Mouse (Mus musculus) heart, postnatal 10 days (tissue): ENCODE data around the gene A930017K11Rik. TPM values are rescaled to one million over a fixed set of nuclear protein-coding genes. Genes with fewer than 3 reads are reported as not detected.

ENCODE experiments used
- DNase-seq, 2 experiments: peaks; one replicate each; pipeline ENCODE4 v3.0.0; 2021
- intact Hi-C: fragments of 180-260 bp; cut with DNase I; formaldehyde crosslinking; loops from one replicate; pipeline ENCODE4 v1.15.1; 2025
- total RNA-seq, 2 experiments: library from RNA; stranded (reverse); gene quantifications; 2 replicates each; pipeline ENCODE4 v1.2.3; 2021

The A930017K11Rik gene
- total RNA-seq, 2 experiments from 2014 or later: not detected

GRCm38 (mm10) chr17:25941511-25942241 is 10.7 kb downstream of the A930017K11Rik start:
- peak; percentile 87 to 89 for DNase-seq
- intact Hi-C loops: loop anchor here (5.0 kb wide), 1 partner anchor 49 kb away; no protein-coding TSS in a partner anchor

GRCm38 (mm10) chr17:25934526-25934925 is 17.8 kb downstream of the A930017K11Rik start:
- DNase-seq: no peak
- intact Hi-C loops: no loop called here

- intact Hi-C loops: no loop called here
- peak; percentile 78 to 81 for DNase-seq
These were observed 27.0 kb downstream of the A930017K11Rik start for GRCm38 (mm10) chr17:25925348-25925747.

GRCm38 (mm10) chr17:25922120-25922519 is 30.2 kb downstream of the A930017K11Rik start:
- intact Hi-C loops: no loop called here
- DNase-seq: peak in 1 of 2 experiments; percentile 34

- intact Hi-C loops: loop anchor here (2.0 kb wide), 1 partner anchor 45 kb away; the partner anchor contains the start of gene Mettl26
- peak; percentile 100 for DNase-seq
These were observed 32.4 kb downstream of the A930017K11Rik start for GRCm38 (mm10) chr17:25919786-25920642.

- intact Hi-C loops: loop anchor here (2.0 kb wide), 1 partner anchor 44 kb away; the partner anchor contains the start of gene Mettl26
- DNase-seq: no peak
These were observed 33.1 kb downstream of the A930017K11Rik start, which contains the start of gene Rab40c for GRCm38 (mm10) chr17:25919144-25919785. Rab40c (minus strand) TSS chr17:25919727.

GRCm38 (mm10) chr17:25918037-25918750 is 34.2 kb downstream of the A930017K11Rik start:
- no peak for DNase-seq
- intact Hi-C loops: loop anchor here (2.0 kb wide), 1 partner anchor 43 kb away; the partner anchor contains the start of gene Mettl26

- no peak for DNase-seq
- intact Hi-C loops: no loop called here
These were observed 35.3 kb downstream of the A930017K11Rik start for GRCm38 (mm10) chr17:25916931-25917647.

- no peak for DNase-seq
- intact Hi-C loops: no loop called here
These were observed 38.1 kb downstream of the A930017K11Rik start for GRCm38 (mm10) chr17:25914295-25914694.

- peak; percentile 25 to 38 for DNase-seq
- intact Hi-C loops: no loop called here
These were observed 38.5 kb downstream of the A930017K11Rik start for GRCm38 (mm10) chr17:25913877-25914275.

GRCm38 (mm10) chr17:25913186-25913876 is 39.0 kb downstream of the A930017K11Rik start:
- peak in 1 of 2 experiments; percentile 12 for DNase-seq
- intact Hi-C loops: no loop called here

GRCm38 (mm10) chr17:25911816-25912215 is 40.5 kb downstream of the A930017K11Rik start:
- intact Hi-C loops: no loop called here
- peak; percentile 33 to 54 for DNase-seq

- intact Hi-C loops: no loop called here
- no peak for DNase-seq
These were observed 44.7 kb downstream of the A930017K11Rik start for GRCm38 (mm10) chr17:25907640-25908039.

GRCm38 (mm10) chr17:25903061-25903460 is 49.3 kb downstream of the A930017K11Rik start:
- intact Hi-C loops: no loop called here
- no peak for DNase-seq

- DNase-seq: no peak
- intact Hi-C loops: no loop called here
These were observed 52.2 kb downstream of the A930017K11Rik start for GRCm38 (mm10) chr17:25900193-25900592.
